Mouse (Mus musculus) thymus, postnatal 14 days (tissue): ENCODE data around the gene Palld.
A peak's percentile ranks its signal among the peaks of the same experiment; 100 is the strongest.

Source experiments
- DNase-seq: peaks from one replicate; pipeline ENCODE4 v3.0.0; 2021

Gene Palld

DNA sequence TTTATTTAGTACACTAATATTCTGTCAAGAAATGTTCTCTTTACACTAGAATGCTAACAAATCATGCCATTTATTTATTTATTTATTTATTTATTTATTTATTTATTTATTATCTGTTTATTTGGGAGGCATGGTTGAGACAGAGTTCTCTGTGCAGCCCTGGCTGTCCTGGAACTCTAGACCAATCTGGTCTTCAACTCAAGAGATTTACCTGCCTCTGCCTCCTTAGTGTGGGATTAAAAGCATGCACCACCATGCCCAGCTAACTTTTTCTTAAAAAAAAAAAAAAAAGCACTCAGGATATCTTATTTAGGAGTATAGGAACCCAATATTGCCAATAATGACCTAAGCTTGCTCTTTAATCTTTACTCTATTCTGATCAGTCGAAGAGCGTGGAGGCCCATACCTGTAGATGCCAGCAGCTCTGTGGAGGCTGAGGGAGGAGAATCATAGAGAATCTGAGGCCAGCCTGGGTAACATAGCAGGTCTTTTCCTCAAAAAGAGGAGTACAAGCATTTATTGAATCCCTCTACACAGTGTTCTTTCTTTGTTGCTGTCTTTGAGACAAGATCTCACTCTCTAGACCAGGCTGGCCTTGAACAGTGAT, 415.5 kb downstream of the Palld start:
- no peak for DNase-seq

DNA sequence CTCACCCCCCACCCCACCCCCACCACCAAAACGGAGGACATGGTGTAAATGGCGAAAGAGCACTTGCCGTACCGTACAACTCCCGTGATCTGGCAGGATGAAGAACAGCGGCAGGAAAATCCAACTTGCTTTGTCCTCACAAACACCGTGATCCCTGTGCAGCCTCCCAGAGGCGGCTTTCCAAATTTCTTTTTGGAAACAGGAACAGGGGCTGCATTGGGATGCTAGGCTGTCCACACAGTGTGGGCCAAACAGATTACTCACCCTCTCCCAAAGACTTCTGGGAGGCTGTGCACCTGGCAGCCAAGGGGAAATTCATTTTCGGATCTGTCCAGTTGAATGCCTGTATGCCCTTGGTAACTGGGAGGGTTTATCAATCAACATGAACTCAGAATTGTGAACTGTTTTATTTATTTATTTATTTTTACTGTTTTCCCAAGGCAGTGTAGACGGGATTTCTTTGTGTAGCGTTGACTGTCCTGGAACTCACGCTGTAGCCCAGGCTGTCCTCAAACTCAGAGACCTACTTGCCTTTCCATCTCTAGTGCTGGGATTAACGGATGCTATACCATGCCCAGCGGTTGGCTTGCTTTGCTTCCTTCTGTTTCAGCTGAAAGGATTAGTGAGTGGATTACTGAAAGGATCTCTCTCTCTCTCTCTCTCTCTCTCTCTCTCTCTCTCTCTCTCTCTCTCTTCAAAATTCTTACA, 422.1 kb downstream of the Palld start:
- no peak for DNase-seq

- DNase-seq = peak; percentile 62
Observed at GRCm38 (mm10) chr8:61479506-61480214, 422.8 kb downstream of the Palld start.

DNA sequence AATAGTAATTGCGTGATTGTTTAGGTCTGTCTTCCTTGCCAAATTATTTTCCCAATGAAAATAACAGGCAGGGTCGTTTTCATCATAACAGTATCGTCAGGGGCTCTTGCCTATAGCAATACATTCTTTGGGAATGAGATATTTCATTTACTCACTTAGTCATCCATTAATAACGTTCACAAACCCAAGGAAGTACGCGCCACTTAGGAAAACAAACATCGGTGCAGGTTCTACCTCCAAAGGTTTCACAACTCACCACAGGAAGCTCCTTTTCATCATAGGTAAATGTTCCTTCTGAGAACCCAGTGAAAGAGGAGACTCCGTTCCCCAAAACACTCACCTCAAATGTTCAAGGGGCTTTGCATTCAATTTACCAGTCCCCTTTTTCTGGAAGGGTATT, 423.7 kb downstream of the Palld start:
- DNase-seq = no peak

GRCm38 (mm10) chr8:61478150-61478549, 424.3 kb downstream of the Palld start:
- no peak for DNase-seq

DNA sequence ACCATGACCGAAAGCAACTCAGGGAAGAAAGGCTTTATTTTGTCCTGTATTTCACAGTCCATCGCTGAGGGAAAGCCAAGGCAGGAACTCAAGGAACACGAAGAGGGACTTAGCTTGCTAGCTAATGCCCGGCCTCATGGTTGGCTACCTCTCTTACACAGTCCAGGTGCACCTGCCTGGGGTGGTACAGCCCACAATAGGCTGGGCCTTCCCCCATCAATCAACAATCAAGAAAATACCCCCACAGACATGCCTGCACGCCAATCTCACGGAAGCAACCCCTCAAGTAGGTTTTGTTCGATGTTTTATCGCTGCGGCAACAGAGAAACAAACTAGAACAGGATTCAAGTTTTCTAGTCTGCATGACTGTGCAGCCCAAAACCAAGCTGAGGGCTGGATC, 426.3 kb downstream of the Palld start:
- no peak for DNase-seq

DNA sequence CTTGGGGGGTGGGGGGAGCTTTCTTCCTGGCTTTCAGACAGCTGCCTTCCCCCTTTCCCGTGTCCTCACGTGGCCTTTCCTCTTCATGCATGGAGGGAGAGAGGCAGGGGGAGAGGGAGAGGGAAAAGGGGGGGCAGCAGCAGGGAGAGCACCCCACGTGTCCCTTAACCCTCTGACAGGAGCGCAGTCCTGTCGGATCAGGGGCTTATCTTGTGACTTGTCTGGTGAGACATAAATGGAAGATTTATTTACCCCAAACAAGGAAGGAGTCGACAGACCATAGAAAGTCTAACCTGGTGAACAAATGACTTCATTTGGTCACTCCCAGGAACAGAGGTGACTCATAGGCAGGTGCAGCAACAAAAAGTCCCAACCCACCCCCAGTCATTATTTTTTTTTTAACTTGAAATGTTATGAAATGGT, 427.2 kb downstream of the Palld start:
- DNase-seq = no peak

GRCm38 (mm10) chr8:61470213-61470612, 432.3 kb downstream of the Palld start:
- DNase-seq = no peak

DNA sequence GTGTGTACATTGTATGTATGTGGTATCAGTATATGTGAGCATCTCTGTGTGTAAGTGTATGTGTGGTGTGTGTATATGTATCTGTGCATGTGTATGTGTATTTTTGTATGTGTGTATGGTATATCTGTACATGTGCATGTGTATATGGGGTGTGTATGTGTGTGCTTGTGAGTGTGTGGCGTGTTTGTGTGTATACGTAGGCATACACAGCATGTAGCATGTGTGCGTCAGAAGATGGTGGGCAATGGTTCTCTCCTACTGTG, 435.0 kb downstream of the Palld start:
- DNase-seq = no peak

- DNase-seq = no peak
Observed at GRCm38 (mm10) chr8:61466696-61467552, 435.6 kb downstream of the Palld start.

DNA sequence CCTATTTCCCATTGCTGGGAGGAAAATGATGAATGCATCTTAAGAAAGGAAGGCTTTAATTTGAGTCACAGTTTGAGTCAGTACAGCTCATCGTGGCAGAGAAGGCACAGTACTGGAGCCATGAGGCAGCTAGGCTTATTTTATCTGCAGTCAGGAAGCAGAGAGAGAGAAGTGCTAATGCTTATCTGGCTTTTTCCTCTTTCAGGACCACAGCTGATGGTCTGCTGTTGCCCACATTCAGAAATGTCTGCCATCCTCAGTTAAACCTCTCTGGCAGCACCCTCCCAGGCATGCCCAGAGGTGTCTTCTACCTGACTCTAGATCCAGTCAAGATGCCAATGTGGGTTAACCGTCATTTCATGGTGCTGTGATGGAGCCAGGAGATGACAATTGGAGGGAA, 438.1 kb downstream of the Palld start:
- DNase-seq = no peak

- DNase-seq = no peak
Observed at GRCm38 (mm10) chr8:61462221-61462620, 440.3 kb downstream of the Palld start.
